Mouse (Mus musculus): ENCODE results near the gene Nmrk2. TPM values are rescaled to one million over a fixed set of nuclear protein-coding genes. Genes with fewer than 3 reads are reported as not detected.
A peak's percentile ranks its signal among the peaks of the same experiment; 100 is the strongest.

Nmrk2 gene
- total and polyA plus RNA-seq, 3 experiments: not detected

- TF ChIP-seq POLR2AphosphoS2 (IDR thresholded peaks at IDR 0.05; ENCODE audit: low read depth, low read length): no peak
- TF ChIP-seq RAD21 (IDR thresholded peaks at IDR 0.05; ENCODE audit: low read depth, low read length): peak; percentile 73
- TF ChIP-seq MAFK (IDR thresholded peaks at IDR 0.05; ENCODE audit: insufficient replicate concordance, low read length): no peak
- TF ChIP-seq USF2 (conservative IDR thresholded peaks at IDR 0.05; ENCODE audit: low read depth, low read length): no peak
- no peak for TF ChIP-seq USF1 (IDR thresholded peaks at IDR 0.05; ENCODE audit: low read depth, low read length)
- no peak for TF ChIP-seq MEF2A (IDR thresholded peaks at IDR 0.05; ENCODE audit: borderline replicate concordance, low read depth, low read length)
- TF ChIP-seq ZNF384 (IDR thresholded peaks at IDR 0.05; ENCODE audit: low read depth, low read length): no peak
Measured at GRCm38 (mm10) chr10:81244595-81244994, 42.7 kb upstream of the Nmrk2 start (continued).

- dilution Hi-C loops (cut with MboI; ENCODE audit: extremely low pct_ligation_motif_present, extremely low pct_unique_long_range_greater_than_20kb, low sequenced_read_pairs): no loop called here
- no peaks in the 10 kb centered on the region for H3K9me3 ChIP-seq (replicated peaks; ENCODE audit: low read length)
- peaks cover 7 to 18% of the 10 kb centered on the region in 2 experiments for H3K4me1 ChIP-seq (ENCODE audit: control insufficient read depth in 1 of 2, insufficient read depth in 2 of 2)
- H3K4me2 ChIP-seq (ENCODE audit: insufficient read depth, low read depth, poor library complexity, severe bottlenecking): no peak overlapping the region
- TF ChIP-seq RAD21 (IDR thresholded peaks at IDR 0.05; ENCODE audit: low read depth, low read length): no peak
- TF ChIP-seq E2F4 (IDR thresholded peaks at IDR 0.05; ENCODE audit: insufficient replicate concordance, low read depth, low read length): no peak
- TF ChIP-seq POLR2A (IDR thresholded peaks at IDR 0.05; ENCODE audit: low read depth, low read length): no peak
- TF ChIP-seq CTCF (conservative IDR thresholded peaks at IDR 0.05 in 1 of 2, IDR thresholded peaks at IDR 0.05 in 1 of 2; ENCODE audit: low read depth in 2 of 2, low read length in 2 of 2): no peak
- no peak overlapping the region for H3K9ac ChIP-seq (ENCODE audit: insufficient read depth, low read depth)
- H3K27me3 ChIP-seq (replicated peaks): no peaks in the 10 kb centered on the region
- in situ Hi-C loops (cut with MboI; ENCODE audit: low pct_ligation_motif_present, low pct_unique_long_range_greater_than_20kb, low sequenced_read_pairs): no loop called here
- no peak for DNase-seq (ENCODE audit: extremely low read depth)
- no peak overlapping the region for H3K4me3 ChIP-seq (replicated peaks in 1 of 3; ENCODE audit: low read depth in 2 of 3, low read length in 2 of 3, poor library complexity in 1 of 3)
- no peaks in the 10 kb centered on the region for H3K79me2 ChIP-seq (replicated peaks; ENCODE audit: control insufficient read depth, extremely low read depth, insufficient read depth, poor library complexity, severe bottlenecking)
- H3K36me3 ChIP-seq (replicated peaks in 1 of 2; ENCODE audit: control insufficient read depth in 1 of 2, insufficient read depth in 1 of 2, low read length in 1 of 2): peaks cover 15 to 72% of the 10 kb centered on the region in 2 experiments
- H3K27ac ChIP-seq (ENCODE audit: insufficient read depth, low read depth): no peak overlapping the region
Measured at GRCm38 (mm10) chr10:81244146-81244545, 42.3 kb upstream of the Nmrk2 start.

GRCm38 (mm10) chr10:81242021-81242420, 40.2 kb upstream of the Nmrk2 start:
- in situ Hi-C loops (cut with MboI; ENCODE audit: low pct_ligation_motif_present, low pct_unique_long_range_greater_than_20kb, low sequenced_read_pairs): no loop called here
- no peak overlapping the region for H3K4me3 ChIP-seq (replicated peaks in 1 of 3; ENCODE audit: low read depth in 2 of 3, low read length in 2 of 3, poor library complexity in 1 of 3)
- peaks cover 5 to 16% of the 10 kb centered on the region in 2 experiments for H3K4me1 ChIP-seq (ENCODE audit: control insufficient read depth in 1 of 2, insufficient read depth in 2 of 2)
- peaks cover 5 to 66% of the 10 kb centered on the region in 2 experiments for H3K36me3 ChIP-seq (replicated peaks in 1 of 2; ENCODE audit: control insufficient read depth in 1 of 2, insufficient read depth in 1 of 2, low read length in 1 of 2)
- no peaks in the 10 kb centered on the region for H3K79me2 ChIP-seq (replicated peaks; ENCODE audit: control insufficient read depth, extremely low read depth, insufficient read depth, poor library complexity, severe bottlenecking)
- H3K9ac ChIP-seq (ENCODE audit: insufficient read depth, low read depth): no peak overlapping the region
- dilution Hi-C loops (cut with MboI; ENCODE audit: extremely low pct_ligation_motif_present, extremely low pct_unique_long_range_greater_than_20kb, low sequenced_read_pairs): no loop called here
- H3K9me3 ChIP-seq (replicated peaks; ENCODE audit: low read length): no peaks in the 10 kb centered on the region
- no peaks in the 10 kb centered on the region for H3K27me3 ChIP-seq (replicated peaks)
- TF ChIP-seq POLR2AphosphoS2 (IDR thresholded peaks at IDR 0.05; ENCODE audit: low read depth, low read length) (no peak), RCOR1 (conservative IDR thresholded peaks at IDR 0.05; ENCODE audit: low read depth, low read length) (no peak), ELF1 (IDR thresholded peaks at IDR 0.05; ENCODE audit: low read depth, low read length) (no peak), RAD21 (IDR thresholded peaks at IDR 0.05; ENCODE audit: low read depth, low read length) (no peak), MAZ (IDR thresholded peaks at IDR 0.05; ENCODE audit: low read depth, low read length) (no peak), USF1 (IDR thresholded peaks at IDR 0.05; ENCODE audit: low read depth, low read length) (no peak), JUND (conservative IDR thresholded peaks at IDR 0.05; ENCODE audit: low read depth, low read length) (no peak), KAT2A (IDR thresholded peaks at IDR 0.05; ENCODE audit: insufficient replicate concordance, low read length) (no peak), MYC (IDR thresholded peaks at IDR 0.05; ENCODE audit: low read depth, low read length) (no peak), UBTF (IDR thresholded peaks at IDR 0.05; ENCODE audit: low read depth, low read length) (no peak), JUN (IDR thresholded peaks at IDR 0.05; ENCODE audit: insufficient read depth, low read depth, low read length) (no peak), ETS1 (conservative IDR thresholded peaks at IDR 0.05; ENCODE audit: low read depth, low read length) (no peak), ZMIZ1 (IDR thresholded peaks at IDR 0.05; ENCODE audit: low read depth, low read length) (no peak), NELFE (IDR thresholded peaks at IDR 0.05; ENCODE audit: low read depth, low read length) (no peak)
- H3K27ac ChIP-seq (ENCODE audit: insufficient read depth, low read depth): no peak overlapping the region
- no peak overlapping the region for H3K4me2 ChIP-seq (ENCODE audit: insufficient read depth, low read depth, poor library complexity, severe bottlenecking)
- no peak for DNase-seq (ENCODE audit: extremely low read depth)
